Mouse (Mus musculus): ENCODE measurements around the gene Tas2r137. TPM values are rescaled to one million over a fixed set of nuclear protein-coding genes. Genes with fewer than 3 reads are reported as not detected.

Tas2r137 gene
- polyA plus RNA-seq, 1 experiment from 2014 or later = not detected

GRCm38 (mm10) chr6:40493229-40493628 is 2.2 kb downstream of the Tas2r137 start, which contains the start of gene Tas2r108:
Gene Tas2r108 (plus strand): TSS chr6:40493529.
- H3K27me3 ChIP-seq = no peaks in the 10 kb centered on the region
- H3K9me3 ChIP-seq = no peaks in the 10 kb centered on the region
- no peak within 1 kb of the TSS for H3K9ac ChIP-seq
- whole genome bisulfite sequencing = 86% methylated on average over 3 of the region's 3 CpGs
- ATAC-seq (ENCODE audit: insufficient number of reproducible peaks, low FRiP score, low TSS enrichment, low read depth) = no peak
- H3K36me3 ChIP-seq = no peaks in the 10 kb centered on the region
- no peaks in the 10 kb centered on the region for H3K4me1 ChIP-seq
- H3K4me3 ChIP-seq = no peak within 1 kb of the TSS
- no peak within 1 kb of the TSS for H3K27ac ChIP-seq
- H3K4me2 ChIP-seq = no peak within 1 kb of the TSS

DNA sequence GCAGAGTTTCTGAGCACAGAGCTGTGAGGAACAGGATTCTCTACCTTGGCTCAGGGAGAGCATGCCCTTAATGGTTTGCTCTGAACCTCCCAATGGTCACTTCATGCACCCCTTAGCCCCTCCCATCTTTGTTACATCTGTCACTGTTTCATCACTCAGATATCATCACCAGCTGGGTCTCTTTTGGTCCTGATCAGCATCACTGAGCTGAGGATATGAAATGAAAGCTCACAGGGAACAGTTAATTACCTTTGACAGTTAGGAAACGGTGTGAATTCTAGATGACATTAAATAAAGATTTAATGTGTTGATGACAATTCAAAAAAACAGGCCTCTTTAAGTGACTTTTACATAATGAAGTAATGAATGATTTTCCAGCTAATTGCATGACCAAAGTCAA is 28.4 kb downstream of the Tas2r137 start, which contains the start of gene Prss37:
Gene Prss37 (minus strand): TSS at position 101 of the 400 bp plus-strand sequence.
- Histone ChIP-seq H3K4me1 (no peaks in the 10 kb centered on the region), H3K9ac (no peak within 1 kb of the TSS), H3K27me3 (no peaks in the 10 kb centered on the region), H3K4me3 (no peak within 1 kb of the TSS), H3K27ac (no peak within 1 kb of the TSS), H3K9me3 (no peaks in the 10 kb centered on the region), H3K4me2 (no peak within 1 kb of the TSS), H3K36me3 (no peaks in the 10 kb centered on the region)
- WGBS = 61% methylated on average over 1 of the region's 1 CpGs
- no peak for ATAC-seq (ENCODE audit: insufficient number of reproducible peaks, low FRiP score, low TSS enrichment, low read depth)

Other genes with a start within 250 kb of the Tas2r137 start
- gene Agk, start 166.1 kb upstream of the Tas2r137 start, polyA plus RNA-seq (2015; fragmentation: Nextera tagmentation; extraction: Ambion mirVana) = 41.9 and 42.4 TPM in 2 replicates
- gene E330009J07Rik, start 55.1 kb upstream of the Tas2r137 start, polyA plus RNA-seq (2015; fragmentation: Nextera tagmentation; extraction: Ambion mirVana) = 4.0 and 8.6 TPM in 2 replicates
- gene Wee2, start 52.1 kb upstream of the Tas2r137 start, polyA plus RNA-seq (2015; fragmentation: Nextera tagmentation; extraction: Ambion mirVana) = not detected in 2 replicates
- gene Ssbp1, start 19.9 kb upstream of the Tas2r137 start, polyA plus RNA-seq (2015; fragmentation: Nextera tagmentation; extraction: Ambion mirVana) = 130 and 131 TPM in 2 replicates
- gene Tas2r108, start 2.3 kb downstream of the Tas2r137 start, polyA plus RNA-seq (2015; fragmentation: Nextera tagmentation; extraction: Ambion mirVana) = not detected in 2 replicates
- not detected in 2 replicates for gene Prss37, start 28.3 kb downstream of the Tas2r137 start, polyA plus RNA-seq (2015; fragmentation: Nextera tagmentation; extraction: Ambion mirVana)
- 0.05 TPM in 1 of 2 replicates, not detected in the other for gene Olfr461, start 63.8 kb downstream of the Tas2r137 start, polyA plus RNA-seq (2015; fragmentation: Nextera tagmentation; extraction: Ambion mirVana)
- not detected in 2 replicates for gene Olfr460, start 78.3 kb downstream of the Tas2r137 start, polyA plus RNA-seq (2015; fragmentation: Nextera tagmentation; extraction: Ambion mirVana)
- gene Clec5a, start 94.6 kb downstream of the Tas2r137 start, polyA plus RNA-seq (2015; fragmentation: Nextera tagmentation; extraction: Ambion mirVana) = 1.8 and 2.1 TPM in 2 replicates
- gene Tas2r138, start 122.1 kb downstream of the Tas2r137 start, polyA plus RNA-seq (2015; fragmentation: Nextera tagmentation; extraction: Ambion mirVana) = not detected in 2 replicates
- gene Mgam, start 137.6 kb downstream of the Tas2r137 start, polyA plus RNA-seq (2015; fragmentation: Nextera tagmentation; extraction: Ambion mirVana) = 0.09 TPM in 1 of 2 replicates, not detected in the other

Data from limb, embryonic 15.5 days (tissue).